Mouse (Mus musculus): Measurements from ENCODE around the gene Brca1.
"Not testable (repeated sequence)": the region's sequence is repeated elsewhere in the genome, so short reads cannot be mapped to it uniquely, and the experiment has no call there.

GRCm38 (mm10) chr11:101449596-101449995, 102.2 kb downstream of the Brca1 start:
- not testable (repeated sequence) for TF ChIP-seq CTCF (IDR thresholded peaks at IDR 0.05; ENCODE audit: low read depth, low read length); GATA1 (IDR thresholded peaks at IDR 0.05; ENCODE audit: borderline replicate concordance, low read length); TAL1 (conservative IDR thresholded peaks at IDR 0.05; ENCODE audit: low read depth, low read length)
